Mouse (Mus musculus): Measurements from ENCODE around the gene Mterf1b. TPM values are rescaled to one million over a fixed set of nuclear protein-coding genes. Genes with fewer than 3 reads are reported as not detected.
"Not testable (repeated sequence)": the region's sequence is repeated elsewhere in the genome, so short reads cannot be mapped to it uniquely, and the experiment has no call there.

Mterf1b gene
- polyA plus RNA-seq (2014; fragmentation: Nextera tagmentation; extraction: Ambion mirVana), result 2.1 and 3.0 TPM in 2 replicates

GRCm38 (mm10) chr5:4191671-4192480 is at the start of gene Mterf1b:
Gene Mterf1b (plus strand): TSS chr5:4192367.
- H3K4me2 ChIP-seq, result peak within 1 kb of the TSS; percentile 87
- not testable (repeated sequence) for H3K4me1 ChIP-seq (ENCODE audit: insufficient read depth); H3K27ac ChIP-seq (ENCODE audit: low read depth); H3K27me3 ChIP-seq (ENCODE audit: insufficient read depth, low read length); H3K36me3 ChIP-seq (ENCODE audit: insufficient read depth); H3K9me3 ChIP-seq (ENCODE audit: low read depth, low read length)
- ATAC-seq (ENCODE audit: insufficient read depth) (peak; percentile 99), DNase-seq (peak; percentile 32)
- peak; percentile 41 for TF ChIP-seq CTCF (IDR thresholded peaks at IDR 0.05; ENCODE audit: low read depth)
- H3K9ac ChIP-seq, result peak within 1 kb of the TSS; percentile 54
- 62% methylated on average over 11 of the region's 37 CpGs for WGBS
- peak within 1 kb of the TSS; percentile 45 for H3K4me3 ChIP-seq (ENCODE audit: low read depth, low read length)

- ATAC-seq (ENCODE audit: insufficient read depth); DNase-seq: not testable (repeated sequence)
- WGBS, result 79% methylated on average over 4 of the region's 5 CpGs
Observed at GRCm38 (mm10) chr5:4159418-4160071, 32.6 kb upstream of the Mterf1b start.

GRCm38 (mm10) chr5:4161554-4161953 is 30.6 kb upstream of the Mterf1b start:
- TF ChIP-seq CTCF (IDR thresholded peaks at IDR 0.05; ENCODE audit: low read depth), result no peak
- Histone ChIP-seq H3K27ac (ENCODE audit: low read depth) (no peak overlapping the region), H3K4me2 (no peak overlapping the region), H3K4me1 (ENCODE audit: insufficient read depth) (no peaks in the 10 kb centered on the region), H3K27me3 (ENCODE audit: insufficient read depth, low read length) (no peaks in the 10 kb centered on the region), H3K9ac (no peak overlapping the region), H3K36me3 (ENCODE audit: insufficient read depth) (no peaks in the 10 kb centered on the region), H3K9me3 (ENCODE audit: low read depth, low read length) (no peaks in the 10 kb centered on the region), H3K4me3 (ENCODE audit: low read depth, low read length) (no peak overlapping the region)
- DNase-seq, result no peak
- 83% methylated on average over 3 of the region's 3 CpGs for WGBS
- ATAC-seq (ENCODE audit: insufficient read depth), result no peak

More at GRCm38 (mm10) chr5:4159418-4160071, 32.6 kb upstream of the Mterf1b start:
- H3K4me3 ChIP-seq (ENCODE audit: low read depth, low read length); H3K36me3 ChIP-seq (ENCODE audit: insufficient read depth); H3K4me1 ChIP-seq (ENCODE audit: insufficient read depth); H3K9ac ChIP-seq; H3K27ac ChIP-seq (ENCODE audit: low read depth); H3K27me3 ChIP-seq (ENCODE audit: insufficient read depth, low read length); H3K4me2 ChIP-seq; H3K9me3 ChIP-seq (ENCODE audit: low read depth, low read length): not testable (repeated sequence)

GRCm38 (mm10) chr5:4162461-4162860 is 29.7 kb upstream of the Mterf1b start:
- Histone ChIP-seq H3K36me3 (ENCODE audit: insufficient read depth) (no peaks in the 10 kb centered on the region), H3K9me3 (ENCODE audit: low read depth, low read length) (no peaks in the 10 kb centered on the region), H3K27me3 (ENCODE audit: insufficient read depth, low read length) (no peaks in the 10 kb centered on the region), H3K9ac (no peak overlapping the region), H3K4me1 (ENCODE audit: insufficient read depth) (no peaks in the 10 kb centered on the region), H3K4me2 (no peak overlapping the region), H3K4me3 (ENCODE audit: low read depth, low read length) (no peak overlapping the region), H3K27ac (ENCODE audit: low read depth) (no peak overlapping the region)
- WGBS, result 51% methylated on average over 7 of the region's 7 CpGs
- no peak for TF ChIP-seq CTCF (IDR thresholded peaks at IDR 0.05; ENCODE audit: low read depth)
- no peak for DNase-seq
- no peak for ATAC-seq (ENCODE audit: insufficient read depth)

GRCm38 (mm10) chr5:4167813-4168529 is 24.2 kb upstream of the Mterf1b start:
- not testable (repeated sequence) for H3K4me3 ChIP-seq (ENCODE audit: low read depth, low read length); H3K4me2 ChIP-seq; H3K9me3 ChIP-seq (ENCODE audit: low read depth, low read length); H3K27ac ChIP-seq (ENCODE audit: low read depth); H3K27me3 ChIP-seq (ENCODE audit: insufficient read depth, low read length); ATAC-seq (ENCODE audit: insufficient read depth); H3K9ac ChIP-seq; H3K36me3 ChIP-seq (ENCODE audit: insufficient read depth); DNase-seq; H3K4me1 ChIP-seq (ENCODE audit: insufficient read depth)
- WGBS, result 49% methylated on average over 6 of the region's 6 CpGs

- H3K9ac ChIP-seq; H3K4me1 ChIP-seq (ENCODE audit: insufficient read depth); H3K9me3 ChIP-seq (ENCODE audit: low read depth, low read length); H3K4me3 ChIP-seq (ENCODE audit: low read depth, low read length); ATAC-seq (ENCODE audit: insufficient read depth); H3K4me2 ChIP-seq; H3K27ac ChIP-seq (ENCODE audit: low read depth); H3K36me3 ChIP-seq (ENCODE audit: insufficient read depth); DNase-seq; H3K27me3 ChIP-seq (ENCODE audit: insufficient read depth, low read length): not testable (repeated sequence)
- WGBS, result 75% methylated on average over 4 of the region's 4 CpGs
Observed at GRCm38 (mm10) chr5:4168530-4168926, 23.6 kb upstream of the Mterf1b start.

GRCm38 (mm10) chr5:4176421-4176820 is 15.7 kb upstream of the Mterf1b start:
- H3K9ac ChIP-seq; H3K4me2 ChIP-seq; H3K27me3 ChIP-seq (ENCODE audit: insufficient read depth, low read length); H3K27ac ChIP-seq (ENCODE audit: low read depth); H3K36me3 ChIP-seq (ENCODE audit: insufficient read depth); H3K4me3 ChIP-seq (ENCODE audit: low read depth, low read length); H3K9me3 ChIP-seq (ENCODE audit: low read depth, low read length); DNase-seq; H3K4me1 ChIP-seq (ENCODE audit: insufficient read depth); ATAC-seq (ENCODE audit: insufficient read depth): not testable (repeated sequence)
- WGBS, result 85% methylated on average over 3 of the region's 3 CpGs

All from lung, embryonic 14.5 days (tissue).